Mouse (Mus musculus) MEL (cell line): Measurements from ENCODE around the gene Fkbp14. TPM values are rescaled to one million over a fixed set of nuclear protein-coding genes. Genes with fewer than 3 reads are reported as not detected.

Source experiments
- DNase-seq: peaks from one replicate; pipeline ENCODE4 v3.0.0; 2011; ENCODE audit warnings: low read depth, low spot score
- H3K27ac ChIP-seq: 2 replicates; pipeline ENCODE4 v1.5.1; 2012; ENCODE audit warnings: low read depth, mild to moderate bottlenecking, control low read depth, low read length, moderate library complexity; ENCODE audit not compliant: control insufficient read depth
- H3K27me3 ChIP-seq, 2 experiments: fragments of 150-350 bp in 1 of 2; sonication (generic) in 1 of 2; 2 replicates each; pipeline ENCODE4 v1.6.1; 2012; ENCODE audit warnings: low read length in 2 of 2, mild to moderate bottlenecking in 2 of 2, improper control_type of control experiment in 1 of 2, moderate library complexity in 1 of 2; ENCODE audit not compliant: insufficient read depth in 2 of 2, control insufficient read depth in 1 of 2
- H3K36me3 ChIP-seq, 2 experiments: 2 replicates each; pipeline ENCODE4 v1.6.1; 2012 to 2014; ENCODE audit warnings: low read length in 2 of 2, improper control_type of control experiment in 1 of 2, inconsistent platforms in 1 of 2, mild to moderate bottlenecking in 1 of 2; ENCODE audit not compliant: insufficient read depth in 2 of 2, control insufficient read depth in 1 of 2
- H3K4me1 ChIP-seq, 2 experiments: fragments of 150-350 bp in 1 of 2; sonication (generic) in 1 of 2; 2 replicates each; pipeline ENCODE4 v1.6.1; 2012; ENCODE audit warnings: low read length in 2 of 2, improper control_type of control experiment in 1 of 2, mild to moderate bottlenecking in 1 of 2; ENCODE audit not compliant: insufficient read depth in 2 of 2, control insufficient read depth in 1 of 2
- H3K4me3 ChIP-seq, 2 experiments: fragments of 150-350 bp in 1 of 2; sonication (generic) in 1 of 2; 2 replicates each; pipeline ENCODE4 v1.5.1; 2012; ENCODE audit warnings: low read depth in 2 of 2, low read length in 2 of 2, mild to moderate bottlenecking in 2 of 2, moderate library complexity in 2 of 2, control low read depth in 1 of 2, improper control_type of control experiment in 1 of 2; ENCODE audit not compliant: control insufficient read depth in 1 of 2, insufficient read depth in 1 of 2
- H3K79me2 ChIP-seq: 2 replicates; pipeline ENCODE4 v1.6.1; 2012; ENCODE audit warnings: mild to moderate bottlenecking, low read length, moderate library complexity; ENCODE audit not compliant: control insufficient read depth, poor library complexity, insufficient read depth
- H3K9ac ChIP-seq: 2 replicates; pipeline ENCODE4 v1.6.1; 2012; ENCODE audit warnings: low read depth, mild to moderate bottlenecking, control low read depth, low read length, moderate library complexity; ENCODE audit not compliant: control insufficient read depth, poor library complexity, severe bottlenecking
- H3K9me3 ChIP-seq: fragments of 150-350 bp; sonication (generic); replicated peaks from 2 replicates; pipeline ENCODE4 v1.6.1; 2012; ENCODE audit warnings: mild to moderate bottlenecking, low read length, improper control_type of control experiment, moderate library complexity; ENCODE audit not compliant: insufficient read depth
- BHLHE40 ChIP-seq: IDR thresholded peaks from 2 replicates; pipeline ENCODE4 v1.6.1; 2012; ENCODE audit warnings: low read depth, mild to moderate bottlenecking, inconsistent platforms, low read length, improper control_type of control experiment, borderline replicate concordance
- EP300 ChIP-seq, 2 experiments: IDR thresholded peaks; 2 replicates each; pipeline ENCODE4 v1.6.1; 2011; ENCODE audit warnings: improper control_type of control experiment in 2 of 2, low read length in 2 of 2, low read depth in 1 of 2, mild to moderate bottlenecking in 1 of 2
- ETS1 ChIP-seq: IDR thresholded peaks from 2 replicates; pipeline ENCODE4 v1.6.1; 2012; ENCODE audit warnings: low read depth, mild to moderate bottlenecking, inconsistent platforms, low read length, improper control_type of control experiment, moderate library complexity
- GATA1 ChIP-seq: IDR thresholded peaks from 2 replicates; pipeline ENCODE4 v1.6.1; 2011; ENCODE audit warnings: low read depth, low read length, improper control_type of control experiment
- JUND ChIP-seq: IDR thresholded peaks from 2 replicates; pipeline ENCODE4 v1.6.1; 2011; ENCODE audit warnings: low read depth, mild to moderate bottlenecking, improper control_type of control experiment, low read length
- KAT2A ChIP-seq: conservative IDR thresholded peaks from 2 replicates; pipeline ENCODE4 v1.6.1; 2012; ENCODE audit warnings: low read depth, low read length, improper control_type of control experiment, inconsistent platforms
- MAZ ChIP-seq: IDR thresholded peaks from 2 replicates; pipeline ENCODE4 v1.6.1; 2012; ENCODE audit warnings: low read depth, mild to moderate bottlenecking, inconsistent platforms, low read length, improper control_type of control experiment
- MEF2A ChIP-seq: IDR thresholded peaks from 2 replicates; pipeline ENCODE4 v1.6.1; 2014; ENCODE audit warnings: low read depth, mild to moderate bottlenecking, inconsistent platforms, low read length, improper control_type of control experiment; ENCODE audit not compliant: poor library complexity, insufficient replicate concordance, severe bottlenecking; ENCODE audit errors: extremely low read depth
- MXI1 ChIP-seq: IDR thresholded peaks from 2 replicates; pipeline ENCODE4 v1.6.1; 2011; ENCODE audit warnings: mild to moderate bottlenecking, low read depth, low read length, improper control_type of control experiment
- MYB ChIP-seq: IDR thresholded peaks from 2 replicates; pipeline ENCODE4 v1.6.1; 2011; ENCODE audit warnings: mild to moderate bottlenecking, low read depth, low read length, improper control_type of control experiment
- POLR2AphosphoS5 ChIP-seq: IDR thresholded peaks from 2 replicates; pipeline ENCODE4 v1.6.1; 2012; ENCODE audit warnings: low read depth, borderline replicate concordance, mild to moderate bottlenecking, inconsistent platforms, low read length, moderate library complexity, mixed read lengths
- TAL1 ChIP-seq: IDR thresholded peaks from 2 replicates; pipeline ENCODE4 v1.6.1; 2012; ENCODE audit warnings: mild to moderate bottlenecking, inconsistent platforms, low read length, moderate library complexity, mixed read lengths
- TBP ChIP-seq: IDR thresholded peaks from 2 replicates; pipeline ENCODE4 v1.8.0; 2011; ENCODE audit warnings: low read depth, low read length, improper control_type of control experiment
- TCF12 ChIP-seq: IDR thresholded peaks from 2 replicates; pipeline ENCODE4 v1.6.1; 2014; ENCODE audit warnings: low read depth, mild to moderate bottlenecking, inconsistent platforms, low read length, improper control_type of control experiment, moderate library complexity
- USF2 ChIP-seq, 2 experiments: IDR thresholded peaks; 2 replicates each; pipeline ENCODE4 v1.6.1; 2011 to 2012; ENCODE audit warnings: improper control_type of control experiment in 2 of 2, low read length in 2 of 2, borderline replicate concordance in 1 of 2, inconsistent platforms in 1 of 2, low read depth in 1 of 2, mild to moderate bottlenecking in 1 of 2; ENCODE audit not compliant: insufficient read depth in 1 of 2
- ZC3H11A ChIP-seq: IDR thresholded peaks from 2 replicates; pipeline ENCODE4 v1.6.1; 2012; ENCODE audit warnings: low read depth, mild to moderate bottlenecking, inconsistent platforms, low read length, improper control_type of control experiment
- ZMIZ1 ChIP-seq: IDR thresholded peaks from 2 replicates; pipeline ENCODE4 v1.6.1; 2012; ENCODE audit warnings: low read depth, mild to moderate bottlenecking, inconsistent platforms, low read length, improper control_type of control experiment, moderate library complexity
- ZNF384 ChIP-seq: IDR thresholded peaks from 2 replicates; pipeline ENCODE4 v1.6.1; 2012; ENCODE audit warnings: low read depth, mild to moderate bottlenecking, inconsistent platforms, low read length, improper control_type of control experiment
- polyA plus RNA-seq, 2 experiments: library from polyadenylated mRNA; stranded (reverse) in 1 of 2; unstranded in 1 of 2; fragments of >175 nt in 1 of 2; fragments of >200 nt in 1 of 2; gene quantifications; 2 replicates each; pipeline versions ENCODE4 v1.2.1 to v1.2.4; 2012; ENCODE audit warnings: low replicate concordance in 2 of 2, low read depth in 1 of 2; ENCODE audit not compliant: insufficient read length in 2 of 2, insufficient read depth in 1 of 2, missing spikeins in 1 of 2
- total RNA-seq: library from RNA; depleted of rRNA; stranded (reverse); fragments of 300-350 nt; gene quantifications from 2 replicates; pipeline ENCODE4 v1.2.3, GENCODE M21; 2012

Gene Fkbp14
- total and polyA plus RNA-seq, 3 experiments: 1.5 to 1.8 TPM; not detected in 1

- no peaks in the 10 kb centered on the region for H3K27me3 ChIP-seq
- H3K79me2 ChIP-seq: peaks cover 2% of the 10 kb centered on the region; the same call in 1 of the 2 replicates
- no peaks in the 10 kb centered on the region for H3K4me1 ChIP-seq
- no peaks in the 10 kb centered on the region for H3K36me3 ChIP-seq
- H3K9ac ChIP-seq: no peak overlapping the region
- no peak for DNase-seq
- no peaks in the 10 kb centered on the region for H3K9me3 ChIP-seq
- TF ChIP-seq ZNF384: no peak
- no peak overlapping the region for H3K4me3 ChIP-seq
- no peak overlapping the region for H3K27ac ChIP-seq
Observed at GRCm38 (mm10) chr6:54606241-54606640, 9.1 kb upstream of the Fkbp14 start.

- Histone ChIP-seq H3K4me3 (no peak overlapping the region), H3K4me1 (no peaks in the 10 kb centered on the region), H3K36me3 (no peaks in the 10 kb centered on the region), H3K27ac (no peak overlapping the region), H3K27me3 (no peaks in the 10 kb centered on the region), H3K79me2 (peaks cover 2% of the 10 kb centered on the region; the same call in 1 of the 2 replicates), H3K9me3 (no peaks in the 10 kb centered on the region), H3K9ac (no peak overlapping the region)
- TF ChIP-seq USF2 (IDR thresholded peaks at IDR 0.05; ENCODE audit: borderline replicate concordance in 1 of 2, insufficient read depth in 1 of 2, low read depth in 1 of 2, low read length in 2 of 2) (no peak), TCF12 (no peak), MEF2A (no peak), TBP (no peak), EP300 (IDR thresholded peaks at IDR 0.05; ENCODE audit: low read depth in 1 of 2, low read length in 2 of 2) (no peak), MXI1 (no peak), JUND (no peak), TAL1 (no peak), ZC3H11A (no peak), KAT2A (no peak), ETS1 (no peak), BHLHE40 (no peak), POLR2AphosphoS5 (no peak), GATA1 (no peak), MYB (no peak), ZMIZ1 (no peak), MAZ (no peak)
- DNase-seq: peak; percentile 10
Observed at GRCm38 (mm10) chr6:54604001-54604715, 7.0 kb upstream of the Fkbp14 start.
